In genomic region chr4:128712136-128712655, GRCm38 (mm10) we compare ENCODE assay signal across 8 mouse cellular contexts. TPM values are rescaled to one million over a fixed set of nuclear protein-coding genes. Genes with fewer than 3 reads are reported as not detected.
DNase-seq lines count a peak whose midpoint lies in the region; ATAC-seq and TF ChIP-seq lines count a peak whose summit lies in the region.

No protein-coding gene starts in this region.

- TF ChIP-seq RAD21 in CH12.LX (IDR thresholded peaks at IDR 0.05; ENCODE audit: low read depth, low read length) = no peak

- ATAC-seq in heart, embryonic 12.5 days (ENCODE audit: insufficient number of reproducible peaks, low FRiP score) = no peak
- ATAC-seq in embryonic facial prominence, embryonic 15.5 days (ENCODE audit: insufficient number of reproducible peaks, low FRiP score, low TSS enrichment, low read depth) = 0 out of 2 replicates have a peak, but pooled peaks have one; percentile 26
- no peak for ATAC-seq in limb, embryonic 11.5 days (ENCODE audit: insufficient number of reproducible peaks, low FRiP score, low TSS enrichment, low read depth)

- peak overlapping the region; percentile 58 for H3K9ac ChIP-seq in heart, embryonic 12.5 days
- peak overlapping the region; percentile 58 for H3K9ac ChIP-seq in CH12.LX (ENCODE audit: insufficient read depth, low read depth)
- no peak overlapping the region; the same call in 1 of the 2 replicates for H3K9ac ChIP-seq in embryonic facial prominence, embryonic 15.5 days
- 0 out of 2 replicates have a peak overlapping the region, but pooled peaks have one; percentile 18 for H3K9ac ChIP-seq in limb, embryonic 11.5 days (ENCODE audit: low read length)

- peak overlapping the region; percentile 36 for H3K4me3 ChIP-seq in heart, embryonic 12.5 days
- H3K4me3 ChIP-seq in CH12.LX (replicated peaks in 1 of 3; ENCODE audit: low read depth in 2 of 3, low read length in 2 of 3, poor library complexity in 1 of 3) = peak overlapping the region; percentile 73 to 83 (median 75)
- peak overlapping the region; percentile 33 for H3K4me3 ChIP-seq in embryonic facial prominence, embryonic 15.5 days (replicated peaks)
- H3K4me3 ChIP-seq in limb, embryonic 11.5 days (ENCODE audit: low read depth, low read length) = no peak overlapping the region

- H3K79me2 ChIP-seq in CH12.LX (replicated peaks; ENCODE audit: control insufficient read depth, extremely low read depth, insufficient read depth, poor library complexity, severe bottlenecking) = no peaks in the 10 kb centered on the region

- H3K36me3 ChIP-seq in heart, embryonic 12.5 days = no peaks in the 10 kb centered on the region
- peaks cover 0 to 32% of the 10 kb centered on the region in 2 experiments for H3K36me3 ChIP-seq in CH12.LX (replicated peaks in 1 of 2; ENCODE audit: control insufficient read depth in 1 of 2, insufficient read depth in 1 of 2, low read length in 1 of 2)
- H3K36me3 ChIP-seq in embryonic facial prominence, embryonic 15.5 days = 0 out of 2 replicates have a peak, but pooled peaks cover 6% of the 10 kb centered on the region
- H3K36me3 ChIP-seq in limb, embryonic 11.5 days (ENCODE audit: control insufficient read depth, insufficient read depth, low read length) = no peaks in the 10 kb centered on the region; the same call in 1 of the 2 replicates

- peaks cover 36% of the 10 kb centered on the region for H3K27me3 ChIP-seq in heart, embryonic 12.5 days (replicated peaks)
- no peaks in the 10 kb centered on the region for H3K27me3 ChIP-seq in CH12.LX (replicated peaks)
- peaks cover 6% of the 10 kb centered on the region; the same call in 1 of the 2 replicates for H3K27me3 ChIP-seq in embryonic facial prominence, embryonic 15.5 days
- H3K27me3 ChIP-seq in limb, embryonic 11.5 days (ENCODE audit: control insufficient read depth, insufficient read depth, low read length) = no peaks in the 10 kb centered on the region

- DNase-seq in heart, adult 8-10 months (ENCODE audit: low spot score) = no peak
- peak; percentile 51 for DNase-seq in CH12.LX (ENCODE audit: extremely low read depth)
- DNase-seq in limb, embryonic 11.5 days (ENCODE audit: low spot score) = no peak
- DNase-seq in adrenal gland, postnatal 4 days (ENCODE audit: low spot score in 2 of 2) = no peak
- DNase-seq in urinary bladder, adult 2 months (ENCODE audit: low spot score) = no peak
- DNase-seq in spleen, adult 12 weeks (ENCODE audit: low spot score) = no peak

- dilution Hi-C loops in CH12.LX (cut with MboI; ENCODE audit: extremely low pct_ligation_motif_present, extremely low pct_unique_long_range_greater_than_20kb, low sequenced_read_pairs) = no loop called here

- peak in 1 of 2 experiments; percentile 18; a peak in 1 of 4 replicates for TF ChIP-seq CTCF in CH12.LX (conservative IDR thresholded peaks at IDR 0.05 in 1 of 2, IDR thresholded peaks at IDR 0.05 in 1 of 2; ENCODE audit: low read depth in 2 of 2, low read length in 2 of 2)

- in situ Hi-C loops in CH12.LX (cut with MboI; ENCODE audit: low pct_ligation_motif_present, low pct_unique_long_range_greater_than_20kb, low sequenced_read_pairs) = loop anchor here (10.0 kb wide), 3 partner anchors 143 to 373 kb away; no protein-coding TSS in a partner anchor

- TF ChIP-seq EP300 in CH12.LX (IDR thresholded peaks at IDR 0.05; ENCODE audit: low read length) = no peak

- TF ChIP-seq POLR2A in CH12.LX (IDR thresholded peaks at IDR 0.05; ENCODE audit: low read depth, low read length) = no peak

- H3K9me3 ChIP-seq in heart, embryonic 12.5 days (replicated peaks) = no peaks in the 10 kb centered on the region
- H3K9me3 ChIP-seq in CH12.LX (replicated peaks; ENCODE audit: low read length) = no peaks in the 10 kb centered on the region
- no peaks in the 10 kb centered on the region for H3K9me3 ChIP-seq in embryonic facial prominence, embryonic 15.5 days (replicated peaks)
- no peaks in the 10 kb centered on the region for H3K9me3 ChIP-seq in limb, embryonic 11.5 days (ENCODE audit: control insufficient read depth, low read length)

- WGBS in heart, embryonic 12.5 days = 50% methylated on average over 13 of the region's 13 CpGs
- 30% methylated on average over 13 of the region's 13 CpGs for WGBS in embryonic facial prominence, embryonic 15.5 days
- 74% methylated on average over 13 of the region's 13 CpGs for WGBS in limb, embryonic 11.5 days

- peaks cover 37% of the 10 kb centered on the region for H3K4me1 ChIP-seq in heart, embryonic 12.5 days (replicated peaks)
- H3K4me1 ChIP-seq in CH12.LX (ENCODE audit: control insufficient read depth in 1 of 2, insufficient read depth in 2 of 2) = peaks cover 13 to 43% of the 10 kb centered on the region in 2 experiments
- H3K4me1 ChIP-seq in embryonic facial prominence, embryonic 15.5 days = peaks cover 49% of the 10 kb centered on the region
- H3K4me1 ChIP-seq in limb, embryonic 11.5 days (ENCODE audit: control insufficient read depth, insufficient read depth, low read length) = peaks cover 32% of the 10 kb centered on the region

- H3K4me2 ChIP-seq in heart, embryonic 12.5 days = peak overlapping the region; percentile 80
- H3K4me2 ChIP-seq in CH12.LX (ENCODE audit: insufficient read depth, low read depth, poor library complexity, severe bottlenecking) = peak overlapping the region; percentile 35
- H3K4me2 ChIP-seq in embryonic facial prominence, embryonic 15.5 days (replicated peaks) = peak overlapping the region; percentile 57
- peak overlapping the region; percentile 42; the same call in 1 of the 2 replicates for H3K4me2 ChIP-seq in limb, embryonic 11.5 days (ENCODE audit: low read depth, severe bottlenecking)

- no peak overlapping the region for H3K27ac ChIP-seq in heart, embryonic 12.5 days (ENCODE audit: poor library complexity, severe bottlenecking)
- peak overlapping the region; percentile 22; the same call in 1 of the 2 replicates for H3K27ac ChIP-seq in CH12.LX (ENCODE audit: insufficient read depth, low read depth)
- H3K27ac ChIP-seq in embryonic facial prominence, embryonic 15.5 days (replicated peaks) = peak overlapping the region; percentile 71
- no peak overlapping the region for H3K27ac ChIP-seq in limb, embryonic 11.5 days (replicated peaks; ENCODE audit: low read depth, low read length)

TF ChIP-seq in CH12.LX, 34 proteins besides CTCF, POLR2A, EP300 and RAD21:
- TF ChIP-seq SIN3A (IDR thresholded peaks at IDR 0.05; ENCODE audit: low read length) (peak; percentile 13; the same call in 1 of the 2 replicates), KAT2A (IDR thresholded peaks at IDR 0.05; ENCODE audit: insufficient replicate concordance, low read length) (no peak)

RNA-seq across cellular contexts. Expression of gene A3galt2, which starts 43.0 kb away (rescaled TPM):
- 0.09 TPM in 2 replicates for polyA plus RNA-seq in heart, embryonic 12.5 days (2016; fragmentation: Nextera tagmentation; extraction: Ambion mirVana)
- under 1 TPM in 2 of 4 experiments, not detected in 2; 0.09 to 0.11 TPM for total RNA-seq in heart, adult 8-10 months (2022)
- total RNA-seq in CH12.LX (2012; rRNA removed) (0.04 TPM in 2 replicates), CH12.LX (2014; rRNA removed) (not detected in 2 replicates)
- 0.07 and 0.11 TPM in 2 replicates for polyA plus RNA-seq in CH12.LX (2012; ENCODE audit: insufficient read length, low read depth)
- 0.12 and 0.15 TPM in 2 replicates for polyA plus RNA-seq in embryonic facial prominence, embryonic 15.5 days (2015; fragmentation: Nextera tagmentation; extraction: Ambion mirVana)
- 0.06 and 0.28 TPM in 2 replicates for polyA plus RNA-seq in limb, embryonic 11.5 days (2014; fragmentation: Nextera tagmentation; extraction: Ambion mirVana)
- total RNA-seq in adrenal gland, postnatal 4 days (2021) = under 1 TPM; 0.34 to 0.70 TPM
- 0.28 and 0.33 TPM in 2 replicates for polyA plus RNA-seq in urinary bladder, adult 2 months (2012; rRNA removed)

RNA-seq across cellular contexts. Expression of gene Phc2, which starts 57.7 kb away (rescaled TPM):
- 53.3 and 58.5 TPM in 2 replicates for polyA plus RNA-seq in heart, embryonic 12.5 days (2016; fragmentation: Nextera tagmentation; extraction: Ambion mirVana)
- 10 to 100 TPM; 26.8 to 38.7 (median 30.2) TPM for total RNA-seq in heart, adult 8-10 months (2022)
- total RNA-seq in CH12.LX (2012; rRNA removed) = 29.6 and 32.7 TPM in 2 replicates
- total RNA-seq in CH12.LX (2014; rRNA removed) = 23.5 and 24.1 TPM in 2 replicates
- polyA plus RNA-seq in CH12.LX (2012; ENCODE audit: insufficient read length, low read depth) = 53.2 and 56.1 TPM in 2 replicates
- 61.5 and 62.2 TPM in 2 replicates for polyA plus RNA-seq in embryonic facial prominence, embryonic 15.5 days (2015; fragmentation: Nextera tagmentation; extraction: Ambion mirVana)
- 63.2 and 70.6 TPM in 2 replicates for polyA plus RNA-seq in limb, embryonic 11.5 days (2014; fragmentation: Nextera tagmentation; extraction: Ambion mirVana)
- 10 to 100 TPM; 91.8 to 95.1 TPM for total RNA-seq in adrenal gland, postnatal 4 days (2021)
- 68.5 and 77.5 TPM in 2 replicates for polyA plus RNA-seq in urinary bladder, adult 2 months (2012; rRNA removed)

Comparison
In these comparisons a context has a peak if more than half of its experiments do, and no peak if none do; other contexts are left out.
1. H3K27ac ChIP-seq: peak in CH12.LX (single experiment) and embryonic facial prominence, embryonic 15.5 days (single experiment); none in heart, embryonic 12.5 days (single experiment) and limb, embryonic 11.5 days (single experiment).
2. Peak in every context shown above with its lines, with median percentiles within 50 percentile points of each other: H3K4me2 ChIP-seq.